Mouse (Mus musculus) kidney, adult 11 months (tissue): Measurements from ENCODE around the gene Inpp5a.
A peak's percentile ranks its signal among the peaks of the same experiment; 100 is the strongest.

Experiments used
- DNase-seq: peaks from one replicate; pipeline ENCODE4 v3.0.0; 2022

Inpp5a gene

GRCm38 (mm10) chr7:139371389-139371788 lies 17.5 kb upstream of the Inpp5a start:
- no peak for DNase-seq

GRCm38 (mm10) chr7:139377381-139377780 lies 11.5 kb upstream of the Inpp5a start:
- DNase-seq, result no peak

GRCm38 (mm10) chr7:139378355-139378754 lies 10.6 kb upstream of the Inpp5a start:
- no peak for DNase-seq

GRCm38 (mm10) chr7:139379745-139380144 lies 9.2 kb upstream of the Inpp5a start:
- no peak for DNase-seq

GRCm38 (mm10) chr7:139380225-139380624 lies 8.7 kb upstream of the Inpp5a start:
- DNase-seq, result no peak

GRCm38 (mm10) chr7:139381877-139382276 lies 7.0 kb upstream of the Inpp5a start:
- no peak for DNase-seq

- no peak for DNase-seq
Observed at GRCm38 (mm10) chr7:139382796-139383195, 6.1 kb upstream of the Inpp5a start.

- no peak for DNase-seq
Observed at GRCm38 (mm10) chr7:139384500-139384899, 4.4 kb upstream of the Inpp5a start.

- no peak for DNase-seq
Observed at GRCm38 (mm10) chr7:139384916-139385530, 3.9 kb upstream of the Inpp5a start.

GRCm38 (mm10) chr7:139386933-139387690 lies 1.8 kb upstream of the Inpp5a start:
- DNase-seq, result no peak

GRCm38 (mm10) chr7:139387921-139388669 lies 814 bp upstream of the Inpp5a start:
- no peak for DNase-seq

GRCm38 (mm10) chr7:139389213-139389761 lies 378 bp downstream of the Inpp5a start:
- DNase-seq, result peak; percentile 51

GRCm38 (mm10) chr7:139390380-139390779 lies 1.5 kb downstream of the Inpp5a start:
- DNase-seq, result no peak

GRCm38 (mm10) chr7:139390926-139391325 lies 2.0 kb downstream of the Inpp5a start:
- DNase-seq, result no peak

GRCm38 (mm10) chr7:139391691-139392090 lies 2.8 kb downstream of the Inpp5a start:
- no peak for DNase-seq

GRCm38 (mm10) chr7:139392106-139392505 lies 3.2 kb downstream of the Inpp5a start:
- no peak for DNase-seq

GRCm38 (mm10) chr7:139392691-139393235 lies 3.9 kb downstream of the Inpp5a start:
- DNase-seq, result no peak

- peak; percentile 48 for DNase-seq
Observed at GRCm38 (mm10) chr7:139397521-139397920, 8.6 kb downstream of the Inpp5a start.

GRCm38 (mm10) chr7:139398111-139398510 lies 9.2 kb downstream of the Inpp5a start:
- DNase-seq, result peak; percentile 60

- no peak for DNase-seq
Observed at GRCm38 (mm10) chr7:139398530-139399021, 9.7 kb downstream of the Inpp5a start.

GRCm38 (mm10) chr7:139399572-139399971 lies 10.7 kb downstream of the Inpp5a start:
- no peak for DNase-seq

GRCm38 (mm10) chr7:139399977-139400685 lies 11.2 kb downstream of the Inpp5a start:
- no peak for DNase-seq
